In the genomic region with DNA sequence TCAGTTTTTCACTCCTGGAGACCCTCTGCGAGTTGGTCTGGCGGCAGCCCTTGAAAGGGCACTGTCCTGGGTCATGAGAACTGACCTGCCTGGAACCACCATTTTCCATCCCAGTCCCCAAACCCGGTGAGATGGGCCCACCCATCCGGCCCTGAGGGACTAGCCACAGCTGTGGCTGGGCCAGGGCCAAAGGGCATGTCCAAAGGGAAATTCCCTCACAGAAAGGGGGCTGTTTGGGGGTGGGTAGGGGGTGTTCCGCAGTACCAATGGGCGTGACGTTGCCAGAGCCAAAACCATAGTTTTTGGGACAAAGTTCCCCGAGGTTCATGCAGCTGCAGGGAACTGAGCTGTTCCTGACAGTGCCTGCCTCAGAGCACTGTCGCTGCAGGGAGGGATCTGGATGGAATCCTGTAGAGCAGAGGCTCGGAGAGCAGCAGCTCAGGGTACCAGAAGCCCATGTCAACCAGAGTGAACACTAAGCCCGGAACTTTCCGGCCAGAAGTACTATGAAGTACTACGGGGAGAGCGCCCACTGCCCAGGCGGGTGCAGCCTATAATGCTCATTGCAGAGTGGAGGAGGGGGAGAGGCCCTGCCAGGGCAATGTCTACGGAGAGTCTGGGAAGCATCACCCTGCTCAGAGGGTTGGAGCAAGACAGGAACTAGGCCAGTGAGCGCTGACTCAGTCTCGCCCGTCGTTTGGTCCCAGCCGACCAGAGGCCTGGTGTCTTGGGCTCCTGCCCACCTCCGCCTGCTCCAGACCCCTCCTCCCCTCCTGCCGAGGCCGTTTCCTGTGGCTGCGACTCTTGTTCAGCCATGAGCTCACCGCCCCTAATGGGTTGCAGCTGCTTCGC, we compare ENCODE assay signal across 8 mouse cellular contexts. TPM values are rescaled to one million over a fixed set of nuclear protein-coding genes. Genes with fewer than 3 reads are reported as not detected.
DNase-seq lines count a peak whose midpoint lies in the region; ATAC-seq lines count a peak whose summit lies in the region.

No protein-coding gene starts in this region.

- H3K4me2 ChIP-seq in intestine, embryonic 16.5 days (ENCODE audit: low read depth, low read length), result peak overlapping the region; percentile 85
- peak overlapping the region; percentile 97 for H3K4me2 ChIP-seq in liver, embryonic 13.5 days

- peak overlapping the region; percentile 92 for H3K27ac ChIP-seq in intestine, embryonic 16.5 days (ENCODE audit: low read length)
- H3K27ac ChIP-seq in liver, embryonic 13.5 days, result peak overlapping the region; percentile 91

- WGBS in intestine, embryonic 16.5 days, result 3% methylated on average over 27 of the region's 27 CpGs
- WGBS in liver, embryonic 13.5 days (ENCODE audit: insufficient replicate concordance), result 1% methylated on average over 27 of the region's 27 CpGs

- H3K4me3 ChIP-seq in intestine, embryonic 16.5 days (ENCODE audit: low read length), result peak overlapping the region; percentile 67
- H3K4me3 ChIP-seq in liver, embryonic 13.5 days (replicated peaks), result peak overlapping the region; percentile 73

- H3K36me3 ChIP-seq in intestine, embryonic 16.5 days (ENCODE audit: control insufficient read depth, insufficient read depth, low read length), result 0 out of 2 replicates have a peak, but pooled peaks cover 11% of the 10 kb centered on the region
- H3K36me3 ChIP-seq in liver, embryonic 13.5 days, result peaks cover 22% of the 10 kb centered on the region

- peaks cover 12% of the 10 kb centered on the region; the same call in 1 of the 2 replicates for H3K4me1 ChIP-seq in intestine, embryonic 16.5 days (ENCODE audit: control insufficient read depth, insufficient read depth, low read length)
- H3K4me1 ChIP-seq in liver, embryonic 13.5 days (replicated peaks), result peaks cover 68% of the 10 kb centered on the region

- H3K27me3 ChIP-seq in intestine, embryonic 16.5 days (replicated peaks; ENCODE audit: control insufficient read depth, insufficient read depth, low read length), result no peaks in the 10 kb centered on the region
- H3K27me3 ChIP-seq in liver, embryonic 13.5 days, result peaks cover 9% of the 10 kb centered on the region; the same call in 1 of the 2 replicates

- H3K9me3 ChIP-seq in intestine, embryonic 16.5 days (ENCODE audit: control insufficient read depth, low read length), result no peaks in the 10 kb centered on the region
- H3K9me3 ChIP-seq in liver, embryonic 13.5 days (replicated peaks), result no peaks in the 10 kb centered on the region

- peak; percentile 77 for ATAC-seq in intestine, embryonic 16.5 days
- peak; percentile 37 for ATAC-seq in liver, embryonic 13.5 days (ENCODE audit: low read depth)

- H3K9ac ChIP-seq in intestine, embryonic 16.5 days (ENCODE audit: low read depth, low read length), result peak overlapping the region; percentile 82
- peak overlapping the region; percentile 81 for H3K9ac ChIP-seq in liver, embryonic 13.5 days

- peak; percentile 91 for DNase-seq in 3134 (ENCODE audit: extremely low read depth, insufficient read length, low spot score)
- peak; percentile 83 to 92 for DNase-seq in adrenal gland, adult (ENCODE audit: inconsistent age in 2 of 2, low spot score in 1 of 2)
- peak; percentile 70 for DNase-seq in embryo, embryonic 11.5 days (ENCODE audit: low read depth, low spot score)
- peak; percentile 80 to 90 for DNase-seq in gastrocnemius, postnatal 4 days (ENCODE audit: low spot score in 2 of 2)
- peak; percentile 36 for DNase-seq in liver, embryonic 13.5 days
- DNase-seq in naive thymus-derived CD4-positive, alpha-beta T cell, adult 2 months (ENCODE audit: low read depth), result peak; percentile 33
- peak; percentile 55 for DNase-seq in thymus, postnatal 4 days

RNA-seq across cellular contexts. Expression of a gene that starts 1.0 kb away (rescaled TPM):
- 10 to 100 TPM; 90.4 to 92.7 TPM for total RNA-seq in gastrocnemius, postnatal 4 days (2021)
- polyA plus RNA-seq in intestine, embryonic 16.5 days (2015; fragmentation: Nextera tagmentation; extraction: Ambion mirVana), result 52.0 and 53.0 TPM in 2 replicates
- 16.5 and 19.7 TPM in 2 replicates for polyA plus RNA-seq in liver, embryonic 13.5 days (2015; fragmentation: Nextera tagmentation; extraction: Ambion mirVana)

RNA-seq across cellular contexts. Expression of a gene that starts 29.9 kb away (rescaled TPM):
- total RNA-seq in gastrocnemius, postnatal 4 days (2021), result 1 to 10 TPM; 1.1 to 2.8 TPM
- 99.0 and 118 TPM in 2 replicates for polyA plus RNA-seq in intestine, embryonic 16.5 days (2015; fragmentation: Nextera tagmentation; extraction: Ambion mirVana)
- 0.09 and 0.20 TPM in 2 replicates for polyA plus RNA-seq in liver, embryonic 13.5 days (2015; fragmentation: Nextera tagmentation; extraction: Ambion mirVana)

RNA-seq across cellular contexts. Expression of a gene that starts 35.0 kb away (rescaled TPM):
- total RNA-seq in gastrocnemius, postnatal 4 days (2021), result 10 to 100 TPM; 28.3 to 29.7 TPM
- polyA plus RNA-seq in intestine, embryonic 16.5 days (2015; fragmentation: Nextera tagmentation; extraction: Ambion mirVana), result 19.7 and 20.5 TPM in 2 replicates
- 10.1 and 10.5 TPM in 2 replicates for polyA plus RNA-seq in liver, embryonic 13.5 days (2015; fragmentation: Nextera tagmentation; extraction: Ambion mirVana)

RNA-seq across cellular contexts. Expression of a gene that starts 56.7 kb away (rescaled TPM):
- total RNA-seq in gastrocnemius, postnatal 4 days (2021), result not detected
- not detected in 2 replicates for polyA plus RNA-seq in intestine, embryonic 16.5 days (2015; fragmentation: Nextera tagmentation; extraction: Ambion mirVana)
- not detected in 2 replicates for polyA plus RNA-seq in liver, embryonic 13.5 days (2015; fragmentation: Nextera tagmentation; extraction: Ambion mirVana)

Comparison
In these comparisons a context has a peak if more than half of its experiments do, and no peak if none do; other contexts are left out.
1. Peak in every context shown above with its lines: DNase-seq, ATAC-seq, H3K4me3 ChIP-seq and H3K27ac ChIP-seq.
2. DNase-seq: peak in every context shown above with its lines; median percentile 91 in 3134; 88 in adrenal gland, adult; 85 in gastrocnemius, postnatal 4 days; 70 in embryo, embryonic 11.5 days; 55 in thymus, postnatal 4 days; 36 in liver, embryonic 13.5 days; 33 in naive thymus-derived CD4-positive, alpha-beta T cell, adult 2 months.
3. RNA of a gene that starts 29.9 kb away (polyA plus RNA-seq): 99.0 to 118 TPM in intestine, embryonic 16.5 days; 0.09 to 0.20 TPM in liver, embryonic 13.5 days; every median in the first group is over 10 times any median in the second.